Mouse (Mus musculus) G1E (cell line): ENCODE results near the gene Snrnp40. TPM values are rescaled to one million over a fixed set of nuclear protein-coding genes. Genes with fewer than 3 reads are reported as not detected.
A peak's percentile ranks its signal among the peaks of the same experiment; 100 is the strongest.

Source experiments
- ATAC-seq: 2 replicates; pipeline ENCODE4 v1.8.0; 2016; ENCODE audit warnings: mild to moderate bottlenecking; ENCODE audit not compliant: insufficient number of reproducible peaks, poor library complexity, low FRiP score, severe bottlenecking; ENCODE audit errors: extremely low read depth
- DNase-seq: peaks from one replicate; pipeline ENCODE4 v3.0.0; 2012; ENCODE audit warnings: low spot score
- H3K27me3 ChIP-seq: 2 replicates; pipeline ENCODE4 v1.6.1; 2012; ENCODE audit warnings: mild to moderate bottlenecking, low read length, inconsistent platforms; ENCODE audit not compliant: insufficient read depth
- H3K36me3 ChIP-seq: replicated peaks from 2 replicates; pipeline ENCODE3; 2012; ENCODE audit warnings: mild to moderate bottlenecking, inconsistent platforms
- H3K4me1 ChIP-seq: 2 replicates; pipeline ENCODE4 v1.6.1; 2012; ENCODE audit warnings: low read depth, low read length, inconsistent platforms, mixed read lengths; ENCODE audit not compliant: insufficient read depth
- H3K4me3 ChIP-seq: 2 replicates; pipeline ENCODE4 v1.5.1; 2012; ENCODE audit warnings: low read depth, mild to moderate bottlenecking, inconsistent platforms, low read length, moderate library complexity, mixed read lengths
- H3K9me3 ChIP-seq: replicated peaks from 2 replicates; pipeline ENCODE4 v1.6.1; 2012; ENCODE audit warnings: inconsistent platforms
- CTCF ChIP-seq: IDR thresholded peaks from 2 replicates; pipeline ENCODE4 v1.5.1; 2012; ENCODE audit warnings: low read depth, low read length, inconsistent platforms, mixed read lengths
- GATA1 ChIP-seq: IDR thresholded peaks from 2 replicates; pipeline ENCODE4 v1.6.1; 2012; ENCODE audit warnings: borderline replicate concordance, low read length, inconsistent platforms, mixed read lengths
- GATA2 ChIP-seq: IDR thresholded peaks from 2 replicates; pipeline ENCODE4 v1.6.1; 2012; ENCODE audit warnings: low read depth, low read length, inconsistent platforms, borderline replicate concordance
- POLR2AphosphoS5 ChIP-seq: IDR thresholded peaks from 2 replicates; pipeline ENCODE4 v1.6.1; 2012; ENCODE audit warnings: low read depth, low read length, inconsistent platforms; ENCODE audit not compliant: insufficient replicate concordance
- TAL1 ChIP-seq: conservative IDR thresholded peaks from 2 replicates; pipeline ENCODE4 v1.6.1; 2012; ENCODE audit warnings: low read depth, low read length, inconsistent platforms, mixed read lengths
- polyA plus RNA-seq: library from polyadenylated mRNA; stranded (reverse); fragments of >175 nt; gene quantifications from 2 replicates; pipeline ENCODE4 v1.2.3, GENCODE M21; 2012
- total RNA-seq, 2 experiments: library from RNA; stranded (forward) in 1 of 2; stranded (reverse) in 1 of 2; fragments of 200-1000 nt in 1 of 2; fragments of >200 nt in 1 of 2; fragmentation: Nextera tagmentation in 1 of 2; gene quantifications; 2 replicates each; pipeline ENCODE4 v1.2.3; 2014 to 2017

Snrnp40 gene
- total and polyA plus RNA-seq, 3 experiments: 41.5 to 91.2 (median 73.2) TPM

DNA sequence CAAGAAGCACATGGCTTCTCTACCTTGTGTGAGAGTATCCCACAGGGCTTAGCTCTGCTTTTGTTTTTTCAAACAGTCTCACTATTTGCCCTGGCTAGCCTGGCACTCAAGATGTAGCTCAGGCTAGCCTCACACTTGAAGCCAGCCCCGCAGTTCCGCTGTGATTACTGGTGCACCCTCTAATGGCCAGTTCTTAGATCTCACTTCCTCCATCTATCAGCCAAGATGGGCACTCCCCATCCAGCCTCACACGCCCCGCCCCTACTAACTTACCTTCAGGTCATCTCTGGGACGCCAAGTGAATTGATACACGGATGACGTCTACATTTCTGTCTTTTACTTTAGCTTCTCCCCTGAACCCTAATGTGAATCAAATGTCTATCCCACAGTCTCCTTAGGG, 40.4 kb upstream of the Snrnp40 start:
- no peak for DNase-seq
- H3K4me3 ChIP-seq: no peak overlapping the region
- H3K27me3 ChIP-seq: no peaks in the 10 kb centered on the region
- peaks cover 31% of the 10 kb centered on the region for H3K4me1 ChIP-seq
- no peak for ATAC-seq
- H3K36me3 ChIP-seq: peaks cover 95% of the 10 kb centered on the region
- TF ChIP-seq TAL1 (no peak), GATA1 (no peak), CTCF (no peak), POLR2AphosphoS5 (no peak), GATA2 (no peak)
- H3K9me3 ChIP-seq: no peaks in the 10 kb centered on the region

DNA sequence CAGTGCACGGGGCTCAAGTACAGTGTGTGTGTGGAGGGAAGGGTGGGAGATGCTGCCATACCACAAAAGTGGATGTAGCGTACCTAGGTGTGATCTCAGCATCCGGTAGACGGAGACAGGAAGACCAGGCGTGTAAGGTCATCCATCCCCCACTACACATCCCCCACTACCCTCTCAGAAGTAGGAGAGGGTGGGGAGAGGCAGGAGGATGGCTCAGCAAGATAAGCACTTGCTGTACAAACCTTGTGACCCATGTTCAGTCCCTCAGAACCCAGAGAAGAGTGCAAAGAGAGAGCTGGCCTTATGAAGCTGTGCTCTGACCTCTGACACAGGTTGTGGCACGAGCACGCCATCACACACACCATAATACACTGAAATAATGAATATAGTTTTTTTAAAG, 38.3 kb upstream of the Snrnp40 start:
- ATAC-seq: peak; percentile 77
- 0 out of 2 replicates have a peak, but pooled peaks have one; percentile 23 for TF ChIP-seq TAL1
- TF ChIP-seq CTCF: no peak
- Histone ChIP-seq H3K4me3 (no peak overlapping the region), H3K4me1 (peaks cover 31% of the 10 kb centered on the region), H3K9me3 (no peaks in the 10 kb centered on the region), H3K36me3 (peaks cover 90% of the 10 kb centered on the region), H3K27me3 (no peaks in the 10 kb centered on the region)
- DNase-seq: peak; percentile 17

DNA sequence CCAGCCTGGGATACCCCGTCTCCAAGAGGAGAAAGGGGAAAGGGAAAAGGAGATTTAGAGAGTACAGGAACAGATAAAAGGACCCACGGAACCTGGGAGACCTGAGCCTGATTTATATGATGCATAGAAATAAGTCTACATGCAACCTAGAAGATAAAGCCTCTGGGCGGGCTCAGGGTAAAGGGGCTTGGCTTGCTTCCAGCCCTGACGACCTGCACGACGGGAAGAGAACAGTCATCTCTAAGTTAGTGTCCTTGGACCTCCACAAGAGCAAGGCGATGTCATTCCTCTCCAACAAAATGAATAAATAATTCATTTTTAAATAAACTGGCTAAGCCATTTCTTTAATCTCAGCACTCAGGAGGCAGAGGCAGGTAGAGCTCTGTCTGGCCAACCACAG, 37.4 kb upstream of the Snrnp40 start:
- H3K9me3 ChIP-seq: no peaks in the 10 kb centered on the region
- TF ChIP-seq POLR2AphosphoS5 (no peak), TAL1 (no peak), GATA2 (no peak), CTCF (no peak), GATA1 (no peak)

DNA sequence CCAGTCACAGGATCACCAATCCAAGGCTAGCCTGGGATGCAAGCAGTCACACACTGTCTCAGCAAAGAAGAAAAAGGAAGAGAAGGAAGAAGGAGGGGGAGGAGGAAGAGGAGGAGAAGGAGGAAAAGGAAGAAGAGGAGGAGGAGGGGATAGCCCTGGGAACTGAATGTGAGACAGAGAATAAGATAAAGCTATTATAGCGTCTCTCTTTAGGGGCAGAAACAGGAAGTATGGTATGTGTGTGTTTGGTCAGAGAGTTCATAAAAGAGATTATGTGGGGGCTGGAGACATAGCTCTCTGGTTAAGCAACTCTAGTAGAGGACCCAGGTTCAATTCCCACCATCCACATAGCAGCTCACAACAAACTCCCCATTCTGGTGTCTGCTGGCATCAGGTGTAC, 36.8 kb upstream of the Snrnp40 start:
- no peaks in the 10 kb centered on the region for H3K9me3 ChIP-seq
- peaks cover 31% of the 10 kb centered on the region for H3K4me1 ChIP-seq
- ATAC-seq (no peak; the same call in 1 of the 2 replicates), DNase-seq (no peak)
- no peaks in the 10 kb centered on the region for H3K27me3 ChIP-seq
- peaks cover 89% of the 10 kb centered on the region for H3K36me3 ChIP-seq
- no peak for TF ChIP-seq GATA2
- no peak for TF ChIP-seq POLR2AphosphoS5
- TF ChIP-seq GATA1: no peak
- TF ChIP-seq CTCF: no peak
- no peak for TF ChIP-seq TAL1
- no peak overlapping the region for H3K4me3 ChIP-seq

More for the DNA sequence above, 37.4 kb upstream of the Snrnp40 start:
- Histone ChIP-seq H3K36me3 (peaks cover 89% of the 10 kb centered on the region), H3K4me1 (peaks cover 31% of the 10 kb centered on the region), H3K27me3 (no peaks in the 10 kb centered on the region), H3K4me3 (no peak overlapping the region)
- ATAC-seq (no peak), DNase-seq (no peak)

DNA sequence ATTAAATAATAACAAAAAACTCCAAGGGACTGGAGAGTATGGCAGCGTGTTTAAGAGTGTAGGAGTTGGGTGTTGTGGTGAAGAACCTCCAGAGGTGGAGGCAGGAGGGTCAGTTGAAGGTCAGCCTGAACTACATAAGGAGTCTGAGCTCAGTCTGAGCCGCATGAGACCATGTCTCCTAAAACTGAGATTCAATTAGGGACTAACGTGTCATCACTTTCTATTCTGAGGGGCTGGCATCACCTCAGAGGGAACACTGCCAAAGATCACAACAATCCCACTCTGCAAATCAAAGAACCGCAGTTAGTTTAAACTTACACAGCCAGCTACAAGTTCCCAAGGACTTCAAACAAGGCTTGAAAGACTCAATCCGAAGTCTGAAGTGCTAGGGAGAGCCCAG, 36.3 kb upstream of the Snrnp40 start:
- TF ChIP-seq POLR2AphosphoS5 (no peak), GATA1 (no peak), GATA2 (no peak), CTCF (no peak), TAL1 (no peak)
- H3K36me3 ChIP-seq: peaks cover 89% of the 10 kb centered on the region

DNA sequence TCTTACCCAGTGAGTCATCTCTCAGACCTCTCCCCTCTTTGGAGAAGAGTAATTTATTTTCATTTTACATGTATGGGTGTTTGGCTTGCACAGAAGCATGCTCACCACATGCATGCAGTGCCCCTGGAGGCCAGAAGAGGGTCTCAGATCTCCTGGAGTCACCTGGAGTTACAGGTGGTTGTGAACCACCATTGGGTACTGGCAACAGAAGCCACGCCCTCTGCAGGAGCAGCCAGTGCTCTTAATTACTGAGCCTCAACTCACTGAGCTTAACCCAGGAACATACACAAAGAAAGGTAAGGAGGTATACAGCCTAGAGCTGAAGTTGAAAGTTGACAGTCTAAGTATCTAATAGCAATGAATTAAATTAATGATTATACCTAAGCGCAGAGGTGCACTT, 34.5 kb upstream of the Snrnp40 start:
- Histone ChIP-seq H3K27me3 (no peaks in the 10 kb centered on the region), H3K36me3 (peaks cover 86% of the 10 kb centered on the region), H3K4me3 (no peak overlapping the region), H3K9me3 (no peaks in the 10 kb centered on the region), H3K4me1 (peaks cover 28% of the 10 kb centered on the region)
- DNase-seq (no peak), ATAC-seq (no peak)
- TF ChIP-seq GATA1 (no peak), GATA2 (no peak), TAL1 (no peak), CTCF (no peak), POLR2AphosphoS5 (no peak)

More for the DNA sequence above, 36.3 kb upstream of the Snrnp40 start:
- Histone ChIP-seq H3K27me3 (no peaks in the 10 kb centered on the region), H3K4me1 (peaks cover 31% of the 10 kb centered on the region), H3K4me3 (no peak overlapping the region), H3K9me3 (no peaks in the 10 kb centered on the region)
- no peak for ATAC-seq
- DNase-seq: no peak

DNA sequence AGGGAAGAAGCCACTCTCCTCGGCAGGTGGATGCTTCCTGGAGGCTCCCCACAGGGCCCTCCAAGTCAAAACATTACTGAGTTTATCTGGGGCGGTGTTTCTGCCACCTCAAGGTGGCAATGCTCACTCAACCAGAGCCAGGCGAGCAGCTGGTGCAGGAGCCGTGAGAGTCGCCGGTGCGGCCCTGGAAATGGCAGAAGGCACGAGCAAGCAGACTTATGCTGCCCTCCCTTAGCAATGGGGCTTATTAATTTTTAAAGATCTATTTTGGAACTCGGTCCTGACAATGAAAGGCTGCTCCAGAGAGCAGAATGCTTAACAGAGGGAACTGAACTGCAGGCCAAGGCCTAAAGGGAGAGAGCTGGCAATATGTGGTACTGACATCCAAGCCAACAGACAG, 32.6 kb upstream of the Snrnp40 start:
- TF ChIP-seq CTCF (no peak), GATA1 (no peak), POLR2AphosphoS5 (no peak), GATA2 (no peak), TAL1 (no peak)
- ATAC-seq: no peak
- Histone ChIP-seq H3K36me3 (peaks cover 85% of the 10 kb centered on the region), H3K4me1 (peaks cover 14% of the 10 kb centered on the region), H3K9me3 (no peaks in the 10 kb centered on the region), H3K27me3 (no peaks in the 10 kb centered on the region), H3K4me3 (no peak overlapping the region)
- no peak for DNase-seq
